Comparison of ENCODE assay signal across 8 mouse cellular contexts in the genomic region with DNA sequence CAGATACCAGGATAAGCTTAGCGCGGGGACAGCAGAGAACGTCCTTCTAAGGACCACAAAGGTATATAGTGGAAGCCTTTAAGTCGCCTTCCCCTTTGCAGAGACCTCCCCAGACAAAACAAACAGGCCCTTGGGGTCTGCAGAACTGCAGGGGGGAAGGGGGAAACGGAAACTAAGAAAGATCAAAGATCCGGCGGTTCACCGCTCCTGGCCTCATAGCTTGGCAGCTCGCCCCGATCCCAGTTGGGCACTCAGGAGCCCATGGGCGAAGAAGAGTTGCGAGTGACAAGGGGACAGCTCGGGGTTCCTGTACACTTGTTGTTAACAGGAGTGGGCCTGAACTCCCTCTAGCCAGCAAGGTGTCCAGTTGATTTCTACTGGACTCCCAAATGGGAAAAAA. TPM values are rescaled to one million over a fixed set of nuclear protein-coding genes. Genes with fewer than 3 reads are reported as not detected.
A peak's percentile ranks its signal among the peaks of the same experiment; 100 is the strongest.
DNase-seq lines count a peak whose midpoint lies in the region; ATAC-seq lines count a peak whose summit lies in the region.

No protein-coding gene starts in this region.

- H3K9ac ChIP-seq in liver, embryonic 11.5 days (ENCODE audit: low read depth, low read length), result no peak overlapping the region

- no peak overlapping the region for H3K27ac ChIP-seq in liver, embryonic 11.5 days (ENCODE audit: low read depth, low read length)
- H3K27ac ChIP-seq in hindbrain, embryonic 10.5 days, result peak overlapping the region; percentile 93; the same call in 1 of the 2 replicates

- 9% methylated on average over 13 of the region's 13 CpGs for WGBS in liver, embryonic 11.5 days
- 12% methylated on average over 13 of the region's 13 CpGs for WGBS in hindbrain, embryonic 10.5 days

- H3K36me3 ChIP-seq in liver, embryonic 11.5 days (ENCODE audit: control insufficient read depth, insufficient read depth, low read length), result no peaks in the 10 kb centered on the region
- H3K36me3 ChIP-seq in hindbrain, embryonic 10.5 days, result peaks cover 6% of the 10 kb centered on the region; the same call in 1 of the 2 replicates

- H3K4me3 ChIP-seq in liver, embryonic 11.5 days (ENCODE audit: low read depth, low read length), result peak overlapping the region; percentile 66; the same call in 1 of the 2 replicates
- peak overlapping the region; percentile 79 for H3K4me3 ChIP-seq in hindbrain, embryonic 10.5 days

- peaks cover 48% of the 10 kb centered on the region for H3K27me3 ChIP-seq in liver, embryonic 11.5 days (replicated peaks; ENCODE audit: control insufficient read depth, insufficient read depth, low read length)
- H3K27me3 ChIP-seq in hindbrain, embryonic 10.5 days (ENCODE audit: insufficient read depth, poor library complexity, severe bottlenecking), result peaks cover 44% of the 10 kb centered on the region

- no peaks in the 10 kb centered on the region for H3K9me3 ChIP-seq in liver, embryonic 11.5 days (ENCODE audit: control insufficient read depth, low read length)
- no peaks in the 10 kb centered on the region for H3K9me3 ChIP-seq in hindbrain, embryonic 10.5 days

- no peak for DNase-seq in liver, embryonic 11.5 days (ENCODE audit: low spot score)
- DNase-seq in liver (no peak), adipocyte (ENCODE audit: low spot score) (no peak)
- peak; percentile 18 to 28 for DNase-seq in cerebellum, postnatal 36 days
- DNase-seq in hindbrain, embryonic 10.5 days (ENCODE audit: low spot score), result no peak
- peak; percentile 40 for DNase-seq in lung, postnatal 36 days
- no peak for DNase-seq in natural killer cell, adult 2 months (ENCODE audit: low spot score in 2 of 2)

- peak overlapping the region; percentile 78 for H3K4me2 ChIP-seq in liver, embryonic 11.5 days

- no peak for ATAC-seq in liver, embryonic 11.5 days (replicated peaks; ENCODE audit: low FRiP score)
- no peak for ATAC-seq in activated CD4-positive, CD25-positive, alpha-beta regulatory T cell, adult 4 months

- peaks cover 13% of the 10 kb centered on the region for H3K4me1 ChIP-seq in liver, embryonic 11.5 days (replicated peaks; ENCODE audit: control insufficient read depth, insufficient read depth, low read length)
- peaks cover 79% of the 10 kb centered on the region for H3K4me1 ChIP-seq in hindbrain, embryonic 10.5 days (replicated peaks)

RNA-seq across cellular contexts. Expression of a gene that starts 0.8 kb away (rescaled TPM):
- polyA plus RNA-seq in liver, embryonic 11.5 days (2014; fragmentation: Nextera tagmentation; extraction: Ambion mirVana), result 9.5 and 12.7 TPM in 2 replicates
- polyA plus RNA-seq in hindbrain, embryonic 10.5 days (2016; fragmentation: Nextera tagmentation; extraction: Ambion mirVana), result 124 and 125 TPM in 2 replicates
- not detected for polyA plus RNA-seq in activated CD4-positive, CD25-positive, alpha-beta regulatory T cell, adult 4 months (2017; shearing (Covaris generic))

Comparison
In these comparisons a context has a peak if more than half of its experiments do, and no peak if none do; other contexts are left out.
1. DNase-seq: peak in cerebellum, postnatal 36 days (2 of 2) and lung, postnatal 36 days (single experiment); none in liver, embryonic 11.5 days (single experiment), liver (single experiment), hindbrain, embryonic 10.5 days (single experiment), adipocyte (single experiment) and natural killer cell, adult 2 months (0 of 2).
2. RNA of a gene that starts 0.8 kb away (polyA plus RNA-seq): 124 to 125 TPM in hindbrain, embryonic 10.5 days and 9.5 to 12.7 TPM in liver, embryonic 11.5 days; not detected in activated CD4-positive, CD25-positive, alpha-beta regulatory T cell, adult 4 months; every median in the first group is over 10 times any median in the second.